Mouse (Mus musculus) intestine, embryonic 14.5 days (tissue): ENCODE measurements around the gene Ripk4. TPM values are rescaled to one million over a fixed set of nuclear protein-coding genes. Genes with fewer than 3 reads are reported as not detected.

Experiments
- ATAC-seq: fragments of 200-750 bp; cut with Nextera tagmentation; replicated peaks from 2 replicates; pipeline ENCODE4 v1.8.0; 2017; ENCODE audit warnings: low read depth, moderate number of reproducible peaks, moderate TSS enrichment, moderate library complexity; ENCODE audit not compliant: low FRiP score, low TSS enrichment
- DNase-seq: peaks from one replicate; pipeline ENCODE4 v3.0.0-alpha.2; 2018; ENCODE audit warnings: low spot score
- H3K27ac ChIP-seq: fragments of 300-500 bp; sonication (generic); 2 replicates; pipeline ENCODE4 v1.5.1; 2014; ENCODE audit warnings: low read depth, mild to moderate bottlenecking, control low read depth
- H3K27me3 ChIP-seq: fragments of 300-500 bp; sonication (generic); replicated peaks from 2 replicates; pipeline ENCODE4 v1.6.1; 2014; ENCODE audit warnings: low read length, control low read depth; ENCODE audit not compliant: control insufficient read depth, insufficient read depth
- H3K36me3 ChIP-seq: fragments of 300-500 bp; sonication (generic); 2 replicates; pipeline ENCODE4 v1.6.1; 2014; ENCODE audit warnings: low read length, control low read depth; ENCODE audit not compliant: control insufficient read depth, insufficient read depth
- H3K4me1 ChIP-seq: fragments of 300-500 bp; sonication (generic); replicated peaks from 2 replicates; pipeline ENCODE4 v1.6.1; 2014; ENCODE audit warnings: low read length, control low read depth, mixed read lengths; ENCODE audit not compliant: control insufficient read depth, insufficient read depth
- H3K4me2 ChIP-seq: fragments of 300-500 bp; sonication (generic); 2 replicates; pipeline ENCODE4 v1.6.1; 2014; ENCODE audit warnings: low read length
- H3K4me3 ChIP-seq: fragments of 300-500 bp; sonication (generic); 2 replicates; pipeline ENCODE4 v1.5.1; 2014; ENCODE audit warnings: low read depth, low read length, control low read depth, mixed read lengths
- H3K9ac ChIP-seq: fragments of 300-500 bp; sonication (generic); 2 replicates; pipeline ENCODE4 v1.6.1; 2014; ENCODE audit warnings: mild to moderate bottlenecking, low read length
- H3K9me3 ChIP-seq: fragments of 300-500 bp; sonication (generic); 2 replicates; pipeline ENCODE4 v1.6.1; 2016; ENCODE audit warnings: low read length, control low read depth; ENCODE audit not compliant: control insufficient read depth
- WGBS: fragments of 180-500 bp; shearing (Covaris S2); extraction: QIAGEN DNeasy Blood & Tissue Kit; methylation state at CpG from one replicate; pipeline ENCODE4 v1.1.7; 2014; 5-methylcytosine and 5-hydroxymethylcytosine counted together
- polyA plus RNA-seq: library from polyadenylated mRNA; unstranded; fragments of >200 nt; fragmentation: Nextera tagmentation; extraction: Ambion mirVana; gene quantifications from 2 replicates; pipeline ENCODE4 v1.2.1, GENCODE M21; 2014

The Ripk4 gene
- polyA plus RNA-seq = 16.3 and 20.0 TPM in 2 replicates

DNA sequence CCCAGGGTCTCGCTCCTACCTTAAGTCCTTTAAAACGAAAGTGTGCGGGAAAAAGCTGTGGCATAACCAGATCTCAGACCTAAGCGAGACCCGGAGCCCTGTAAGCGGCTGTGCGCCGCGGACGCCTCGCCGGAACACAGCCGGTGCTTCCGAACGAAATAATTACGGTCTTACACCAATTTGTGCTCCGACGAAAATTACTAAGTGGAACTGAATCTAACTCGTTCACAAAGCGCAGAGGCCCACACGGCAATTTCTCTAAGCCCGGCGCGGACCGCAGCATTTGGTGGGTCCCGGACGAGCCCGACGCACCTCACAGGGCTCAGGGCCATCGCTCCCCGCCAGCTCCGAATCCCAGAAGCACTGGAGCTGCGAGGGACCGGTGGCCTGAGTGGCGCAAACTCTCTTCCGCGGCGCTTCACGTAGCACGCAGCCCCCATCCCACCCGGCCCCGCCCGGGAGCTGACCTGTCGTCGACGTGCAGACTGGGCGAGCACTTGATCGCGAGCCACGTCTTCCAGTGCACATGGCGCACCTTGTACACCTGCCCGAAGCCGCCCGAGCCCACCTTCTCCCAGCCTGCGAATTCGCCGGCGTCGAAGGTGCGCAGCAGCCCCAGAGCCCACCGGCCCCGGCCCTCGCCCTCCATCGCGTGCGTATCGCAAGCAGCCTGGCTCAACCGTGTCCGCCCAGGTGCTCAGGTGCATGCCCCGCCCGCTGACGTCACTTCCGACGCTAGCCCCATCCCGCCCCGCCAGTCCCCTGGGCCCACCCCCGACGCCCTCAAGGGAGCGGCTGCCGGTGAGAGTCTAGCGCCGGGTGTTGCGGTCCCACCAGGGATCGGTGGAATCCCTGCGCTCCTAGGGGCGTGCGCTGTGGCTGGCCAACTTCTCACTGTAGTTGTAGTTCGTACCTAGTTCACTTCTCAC lies at the start of gene Ripk4:
Ripk4 (minus strand) TSS at position 727 of the 929 bp plus-strand sequence.
- Histone ChIP-seq H3K36me3 (no peaks in the 10 kb centered on the region), H3K9ac (peak within 1 kb of the TSS; percentile 51), H3K27me3 (peaks cover 45% of the 10 kb centered on the region), H3K4me2 (peak within 1 kb of the TSS; percentile 64), H3K9me3 (no peaks in the 10 kb centered on the region), H3K27ac (no peak within 1 kb of the TSS), H3K4me3 (peak within 1 kb of the TSS; percentile 48), H3K4me1 (peaks cover 11% of the 10 kb centered on the region)
- WGBS = under 1% methylated on average over 88 of the region's 88 CpGs
- peak; percentile 90 for DNase-seq
- peak; percentile 93 for ATAC-seq

DNA sequence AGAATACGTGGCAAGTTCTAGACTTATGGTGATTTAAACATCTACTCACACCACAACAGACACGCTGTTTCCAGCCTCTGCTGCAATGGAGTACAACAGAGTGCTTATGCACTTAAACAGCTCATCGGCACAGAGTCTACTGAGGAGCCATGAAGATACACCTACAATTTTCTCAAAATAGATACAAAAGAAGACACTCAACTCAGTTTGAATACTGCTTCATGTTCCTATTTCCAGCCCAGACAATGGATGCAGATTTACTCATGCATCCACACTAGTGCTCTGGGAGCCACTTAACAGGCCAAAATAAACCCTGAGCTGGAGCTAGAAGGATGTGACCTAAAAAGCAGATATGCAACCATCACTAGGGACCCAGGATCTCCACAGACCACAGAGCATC lies 45.3 kb upstream of the Ripk4 start:
- 94% methylated on average over 3 of the region's 3 CpGs for WGBS
- no peak overlapping the region for H3K4me3 ChIP-seq
- H3K9me3 ChIP-seq = no peaks in the 10 kb centered on the region
- no peak overlapping the region for H3K27ac ChIP-seq
- ATAC-seq (no peak), DNase-seq (no peak)
- H3K4me1 ChIP-seq = no peaks in the 10 kb centered on the region
- no peak overlapping the region for H3K9ac ChIP-seq
- no peak overlapping the region for H3K4me2 ChIP-seq
- peaks cover 98% of the 10 kb centered on the region for H3K36me3 ChIP-seq
- H3K27me3 ChIP-seq = no peaks in the 10 kb centered on the region

DNA sequence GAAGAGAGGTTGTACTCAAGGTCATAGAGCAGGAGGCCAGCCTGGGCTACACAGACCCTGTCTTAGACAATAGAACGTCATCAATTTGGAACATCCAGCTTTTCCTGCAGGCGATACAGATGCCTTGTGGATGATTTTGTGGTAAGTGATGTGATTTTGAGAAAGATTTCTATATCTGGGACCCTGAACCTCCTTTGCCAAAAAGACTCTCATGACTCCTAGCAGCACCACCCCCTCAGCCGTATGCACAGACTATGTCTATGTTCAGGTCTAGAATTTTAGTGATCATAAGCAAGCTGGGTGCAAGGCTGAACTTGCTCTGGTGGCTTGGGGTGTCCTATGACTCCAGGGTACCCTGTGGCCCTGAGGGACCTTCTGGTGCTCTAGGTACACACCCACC lies 42.1 kb upstream of the Ripk4 start:
- no peak overlapping the region for H3K4me2 ChIP-seq
- no peaks in the 10 kb centered on the region for H3K4me1 ChIP-seq
- H3K9me3 ChIP-seq = no peaks in the 10 kb centered on the region
- no peak overlapping the region for H3K9ac ChIP-seq
- ATAC-seq = no peak
- WGBS = 96% methylated on average over 3 of the region's 3 CpGs
- no peak for DNase-seq
- H3K27ac ChIP-seq = no peak overlapping the region
- peaks cover 85% of the 10 kb centered on the region for H3K36me3 ChIP-seq
- no peak overlapping the region for H3K4me3 ChIP-seq
- H3K27me3 ChIP-seq = no peaks in the 10 kb centered on the region

DNA sequence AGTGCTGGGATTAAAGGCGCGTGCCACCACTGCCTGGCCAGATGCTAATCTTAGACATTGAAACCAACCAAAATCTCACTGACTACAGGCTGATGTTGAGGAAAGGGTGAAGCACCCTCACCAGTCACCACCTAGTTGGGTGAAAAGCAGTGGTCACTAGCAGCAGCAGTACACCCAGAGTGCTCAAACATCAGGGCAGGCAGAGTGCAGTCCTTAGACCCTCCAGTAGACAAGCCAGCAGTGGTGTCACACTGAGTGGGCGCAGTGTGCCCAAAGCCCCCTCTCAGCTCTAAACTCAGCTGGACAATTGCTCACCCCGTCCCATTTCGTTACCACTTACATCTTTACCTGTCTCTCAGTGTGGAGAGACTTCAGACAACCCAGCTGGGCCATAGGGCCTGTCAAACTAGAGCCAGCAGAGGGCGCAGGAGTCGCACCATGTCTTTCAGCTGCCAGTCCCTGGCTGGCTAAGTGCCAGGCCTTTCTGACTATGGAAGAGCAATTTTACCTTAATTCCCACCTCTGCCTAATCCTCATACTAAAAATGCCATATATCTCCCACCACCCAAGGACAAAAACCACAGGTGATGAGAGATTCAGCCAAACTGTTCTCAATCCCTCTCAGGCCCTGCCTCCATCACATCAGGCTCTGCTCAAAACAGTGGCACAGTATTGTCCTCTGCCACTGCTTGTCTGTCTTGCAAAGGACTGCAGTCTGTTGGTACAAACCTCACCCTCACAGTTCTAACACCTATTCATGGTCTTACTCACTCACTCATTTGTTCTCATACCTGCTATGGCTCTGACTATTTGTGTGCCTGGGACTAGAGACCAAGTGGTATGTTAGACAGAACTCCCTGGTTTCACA lies 41.3 kb upstream of the Ripk4 start:
- Histone ChIP-seq H3K9ac (no peak overlapping the region), H3K27ac (no peak overlapping the region), H3K4me1 (no peaks in the 10 kb centered on the region), H3K4me3 (no peak overlapping the region), H3K36me3 (peaks cover 82% of the 10 kb centered on the region), H3K4me2 (no peak overlapping the region), H3K27me3 (no peaks in the 10 kb centered on the region), H3K9me3 (no peaks in the 10 kb centered on the region)
- no peak for ATAC-seq
- DNase-seq = peak; percentile 77
- WGBS = 77% methylated on average over 7 of the region's 7 CpGs

DNA sequence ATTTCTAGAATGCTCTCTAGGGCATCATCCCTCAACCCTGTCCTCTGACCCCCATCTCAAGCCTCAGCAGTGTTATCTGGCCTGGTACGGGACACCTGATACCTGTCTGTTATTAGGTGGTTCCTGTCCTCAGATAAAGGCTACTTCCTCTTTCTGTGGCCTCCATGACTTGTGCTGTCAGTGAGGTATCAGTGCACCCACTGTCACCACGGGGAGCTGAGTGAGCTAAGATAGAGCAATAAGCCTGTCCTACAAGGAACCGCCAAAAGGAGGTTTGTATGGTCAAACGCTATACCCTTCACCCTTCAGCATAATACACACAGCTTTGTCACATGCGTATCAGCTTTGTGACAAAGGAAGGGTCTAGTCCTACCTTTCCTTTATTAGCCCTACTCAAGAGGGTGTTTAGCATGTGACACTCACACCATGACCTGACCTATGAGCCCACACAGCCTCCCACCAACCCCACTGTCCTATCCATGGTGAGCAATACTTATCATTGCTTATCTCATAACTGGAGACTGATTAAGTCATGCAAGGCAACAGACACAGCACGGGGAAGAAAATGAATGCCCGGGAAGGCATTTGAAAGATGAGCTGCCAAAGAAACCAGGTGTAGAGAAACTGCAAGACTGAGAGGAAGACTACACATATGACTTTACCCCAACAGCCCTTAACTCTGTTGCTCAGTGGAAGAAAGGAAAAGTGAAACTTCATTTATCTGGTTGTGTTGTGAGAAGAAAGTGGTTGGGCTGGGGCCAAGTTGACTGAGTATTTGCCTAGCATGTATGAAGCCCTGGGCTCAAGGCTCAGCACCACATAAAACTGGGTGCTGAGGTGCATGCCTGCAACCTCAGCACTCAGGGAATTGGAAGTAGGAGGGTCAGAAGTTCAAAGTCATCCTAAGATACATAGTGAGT lies 34.6 kb upstream of the Ripk4 start:
- Histone ChIP-seq H3K27me3 (no peaks in the 10 kb centered on the region), H3K4me3 (no peak overlapping the region), H3K9ac (no peak overlapping the region), H3K9me3 (no peaks in the 10 kb centered on the region), H3K36me3 (peaks cover 83% of the 10 kb centered on the region), H3K27ac (no peak overlapping the region), H3K4me2 (no peak overlapping the region), H3K4me1 (no peaks in the 10 kb centered on the region)
- DNase-seq = no peak
- no peak for ATAC-seq
- 92% methylated on average over 7 of the region's 7 CpGs for WGBS

DNA sequence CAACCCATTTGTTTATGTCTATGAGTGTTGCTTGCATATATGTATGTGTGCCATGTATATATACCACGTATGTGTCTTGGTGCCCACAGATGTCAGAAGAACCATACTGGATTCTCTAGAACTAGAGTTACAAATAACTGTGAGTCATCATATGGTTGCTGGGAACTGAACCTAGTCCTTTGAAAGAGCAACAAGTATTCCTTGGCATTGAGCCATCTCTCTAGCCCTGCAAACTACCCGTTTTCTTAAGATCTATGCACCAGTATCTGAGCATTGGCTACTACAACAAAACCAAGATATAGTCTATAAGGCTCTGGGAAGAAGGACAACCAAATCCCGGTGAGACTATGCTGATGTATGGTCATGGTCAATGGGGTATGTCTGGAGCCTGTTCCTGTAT lies 33.6 kb upstream of the Ripk4 start:
- no peaks in the 10 kb centered on the region for H3K27me3 ChIP-seq
- ATAC-seq (no peak), DNase-seq (no peak)
- H3K9me3 ChIP-seq = no peaks in the 10 kb centered on the region
- no peaks in the 10 kb centered on the region for H3K4me1 ChIP-seq
- H3K4me3 ChIP-seq = no peak overlapping the region
- 87% methylated on average over 3 of the region's 3 CpGs for WGBS
- no peak overlapping the region for H3K4me2 ChIP-seq
- H3K9ac ChIP-seq = no peak overlapping the region
- H3K36me3 ChIP-seq = peaks cover 85% of the 10 kb centered on the region
- no peak overlapping the region for H3K27ac ChIP-seq

DNA sequence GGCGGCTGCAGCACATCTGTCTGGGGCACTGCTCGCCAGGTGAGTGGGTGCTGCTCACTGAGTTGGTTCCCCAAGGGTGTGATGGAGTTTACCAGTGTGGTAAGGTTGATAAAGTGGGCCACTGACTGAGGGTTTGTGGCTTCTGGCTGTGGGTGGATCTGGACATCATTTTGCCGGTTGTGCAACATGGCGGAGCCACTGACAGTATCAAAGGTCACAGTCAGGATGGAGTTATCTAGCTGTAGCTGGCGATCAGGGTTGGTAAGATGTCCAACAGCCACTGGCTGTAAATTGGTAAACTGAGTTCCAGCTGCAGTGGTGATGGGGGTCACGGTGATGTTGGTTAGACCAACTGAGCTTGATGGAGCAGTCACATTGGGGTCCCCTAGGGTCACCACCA lies 30.7 kb upstream of the Ripk4 start:
- DNase-seq (no peak), ATAC-seq (no peak)
- Histone ChIP-seq H3K4me2 (no peak overlapping the region), H3K36me3 (peaks cover 72% of the 10 kb centered on the region), H3K27me3 (no peaks in the 10 kb centered on the region), H3K4me1 (no peaks in the 10 kb centered on the region), H3K9ac (no peak overlapping the region), H3K27ac (no peak overlapping the region), H3K4me3 (no peak overlapping the region), H3K9me3 (no peaks in the 10 kb centered on the region)
- 88% methylated on average over 6 of the region's 6 CpGs for WGBS

DNA sequence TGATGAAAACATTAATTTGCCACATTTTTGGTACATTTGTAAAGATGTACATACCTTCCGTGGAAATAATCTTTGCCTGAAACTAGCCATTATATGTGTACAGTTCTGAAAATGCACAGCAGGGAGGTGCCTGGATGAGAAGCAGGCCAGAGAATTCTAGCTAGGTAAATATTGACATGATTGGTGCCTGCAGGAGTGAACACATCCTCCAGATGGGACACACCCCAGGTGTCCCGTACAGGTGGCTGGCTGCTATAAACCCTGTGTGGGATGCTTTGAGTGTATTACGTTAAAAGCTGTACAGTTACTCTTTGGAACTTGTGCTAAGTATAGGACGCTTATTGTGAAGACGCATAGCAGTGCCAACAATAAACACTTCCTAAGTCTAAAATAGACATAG lies 19.5 kb upstream of the Ripk4 start:
- no peaks in the 10 kb centered on the region for H3K36me3 ChIP-seq
- no peak overlapping the region for H3K4me3 ChIP-seq
- DNase-seq = no peak
- no peak overlapping the region for H3K27ac ChIP-seq
- ATAC-seq = no peak
- no peak overlapping the region for H3K4me2 ChIP-seq
- WGBS = 73% methylated on average over 5 of the region's 5 CpGs
- H3K9me3 ChIP-seq = no peaks in the 10 kb centered on the region
- H3K27me3 ChIP-seq = no peaks in the 10 kb centered on the region
- H3K9ac ChIP-seq = no peak overlapping the region
- no peaks in the 10 kb centered on the region for H3K4me1 ChIP-seq
